Mouse (Mus musculus) embryo, embryonic 10 days (tissue): ENCODE results near the gene Camk2b.

Source experiments
- DNase-seq: peaks from one replicate; pipeline ENCODE4 v3.0.0-alpha.2; 2015; ENCODE audit warnings: low spot score

The Camk2b gene

DNA sequence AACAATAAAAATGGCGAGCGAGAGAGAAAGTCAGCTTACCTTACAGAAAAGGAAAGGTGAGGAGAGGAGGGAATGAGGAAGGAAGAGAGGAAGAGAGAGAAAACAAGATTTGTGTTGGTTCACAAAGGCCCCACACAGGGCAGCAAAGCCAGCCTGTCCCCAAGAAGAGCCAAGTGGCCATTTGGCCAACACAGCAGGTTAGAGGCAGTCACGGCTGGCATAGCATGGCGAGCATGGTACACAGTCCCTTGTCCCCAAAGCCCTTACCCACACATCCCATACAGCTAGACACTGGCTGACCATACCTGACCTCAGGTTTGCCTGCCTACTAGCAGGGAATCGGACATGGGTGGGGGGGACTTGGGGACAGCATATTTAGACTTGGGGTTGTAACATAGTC is 82.5 kb downstream of the Camk2b start:
- no peak for DNase-seq

DNA sequence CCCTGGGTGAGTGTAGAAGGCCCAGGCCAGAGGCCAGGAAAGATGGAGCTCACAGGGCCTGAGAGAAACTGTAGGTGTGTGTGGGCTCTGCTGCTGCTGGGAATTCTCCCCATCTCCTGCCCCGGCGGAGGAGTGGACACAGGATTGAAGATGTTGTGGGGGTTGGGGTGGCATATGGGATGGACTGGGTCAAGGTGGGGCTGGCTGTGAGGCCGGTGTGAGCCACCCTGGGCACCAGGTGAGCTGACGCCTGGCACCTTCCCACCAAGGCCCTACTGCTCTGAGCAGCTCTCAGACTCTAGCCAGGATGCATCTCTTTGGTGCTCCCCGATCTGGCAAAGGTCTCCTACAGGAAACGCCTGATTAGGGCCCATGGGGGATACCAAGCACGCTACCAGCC is 84.8 kb downstream of the Camk2b start:
- DNase-seq, result no peak

DNA sequence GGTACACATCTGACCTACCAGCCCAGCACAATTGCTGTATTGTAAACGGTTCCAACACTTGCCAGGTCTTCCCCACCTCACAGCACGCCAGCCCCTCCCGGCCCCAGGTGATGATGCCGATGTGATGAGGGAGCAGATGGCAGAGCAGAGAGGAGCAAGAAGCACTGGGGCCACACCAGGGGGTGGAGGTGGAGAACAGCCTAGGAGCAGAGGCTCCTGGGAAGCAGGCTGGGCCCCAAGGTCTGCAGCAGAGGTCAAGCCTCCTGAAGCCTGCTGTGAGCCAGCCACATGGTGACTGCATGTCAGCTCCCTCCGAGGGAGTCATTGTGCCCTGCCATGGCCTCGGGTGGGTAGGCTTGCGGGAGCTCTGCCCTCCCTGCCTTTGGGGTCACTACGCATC is 85.6 kb downstream of the Camk2b start:
- no peak for DNase-seq

DNA sequence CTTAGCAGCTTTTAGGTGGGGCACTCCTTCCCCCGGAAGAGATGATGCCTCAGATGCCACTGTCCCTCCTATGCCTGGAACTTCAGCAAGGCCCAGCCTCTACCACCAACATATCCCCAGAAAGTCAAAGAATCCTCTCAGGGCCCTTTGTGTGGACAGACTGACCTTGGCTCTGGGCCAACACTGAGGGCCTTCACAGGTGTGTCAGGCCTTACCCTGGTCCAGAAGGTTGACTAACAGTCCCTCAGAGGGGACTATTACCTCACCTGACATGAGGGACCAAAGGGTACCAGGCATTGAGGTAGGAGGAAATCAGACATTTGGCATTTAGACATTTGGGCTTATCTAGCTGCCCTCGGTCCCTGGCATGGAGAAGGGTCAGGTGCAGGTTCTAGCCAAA is 86.1 kb downstream of the Camk2b start:
- no peak for DNase-seq

DNA sequence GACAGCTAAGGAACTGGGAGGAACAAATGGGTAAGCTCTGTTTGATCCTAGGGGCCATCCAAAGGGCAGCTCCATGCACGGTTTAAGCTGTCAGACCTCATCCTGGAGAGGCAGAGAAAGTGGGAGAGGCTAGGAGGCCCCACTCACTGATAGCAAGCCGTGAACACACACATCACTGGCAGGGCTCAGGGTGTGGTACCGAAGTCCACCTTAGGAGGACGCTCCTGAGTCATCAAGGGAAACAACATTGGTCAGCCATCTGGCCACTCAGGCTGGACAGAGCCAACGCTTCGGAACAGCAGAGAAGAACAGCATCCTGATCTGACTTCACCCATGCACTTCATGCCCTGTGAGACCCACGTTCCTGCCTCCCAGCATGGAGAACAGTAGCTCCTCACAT is 87.1 kb downstream of the Camk2b start:
- no peak for DNase-seq

DNA sequence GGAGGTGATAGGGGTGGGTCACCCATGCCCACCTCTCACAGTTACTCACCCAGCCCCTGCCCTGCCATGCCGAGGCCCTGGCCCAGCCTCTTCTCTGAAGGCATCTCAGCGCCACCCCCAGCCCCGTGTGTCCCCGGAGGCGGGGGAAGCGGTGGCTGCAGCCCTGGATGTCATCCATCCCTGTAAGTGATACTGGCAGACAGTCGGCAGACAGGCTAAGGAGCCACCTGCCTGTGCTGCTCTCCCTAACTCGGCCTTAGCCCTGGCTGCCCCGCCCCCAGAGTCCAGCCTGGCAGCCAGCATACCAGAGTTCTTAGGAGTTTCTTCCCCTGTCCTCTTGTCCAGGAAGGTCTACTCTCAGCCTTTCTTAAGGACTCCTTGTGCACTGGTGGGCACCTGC is 90.1 kb downstream of the Camk2b start:
- DNase-seq, result peak; percentile 40

DNA sequence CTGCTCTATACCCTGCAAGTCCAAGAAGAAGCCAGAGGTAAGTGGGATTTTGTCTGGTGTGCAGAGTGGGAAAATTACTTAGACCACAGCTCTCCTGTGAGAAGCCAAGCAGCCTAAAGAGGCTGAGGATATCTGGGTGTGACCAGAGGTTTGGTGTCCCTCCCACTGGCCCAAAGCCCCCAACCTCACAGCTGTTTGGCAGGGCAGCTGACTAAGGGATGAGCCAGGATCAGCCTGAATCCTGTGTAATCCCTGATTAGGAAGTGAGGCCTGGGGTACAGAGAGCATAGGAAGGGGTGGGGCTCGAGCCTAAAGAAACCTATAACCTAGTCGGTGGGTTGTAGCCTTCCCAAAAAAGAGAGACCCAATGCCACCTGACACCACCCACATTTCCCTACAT is 91.1 kb downstream of the Camk2b start:
- DNase-seq, result no peak

DNA sequence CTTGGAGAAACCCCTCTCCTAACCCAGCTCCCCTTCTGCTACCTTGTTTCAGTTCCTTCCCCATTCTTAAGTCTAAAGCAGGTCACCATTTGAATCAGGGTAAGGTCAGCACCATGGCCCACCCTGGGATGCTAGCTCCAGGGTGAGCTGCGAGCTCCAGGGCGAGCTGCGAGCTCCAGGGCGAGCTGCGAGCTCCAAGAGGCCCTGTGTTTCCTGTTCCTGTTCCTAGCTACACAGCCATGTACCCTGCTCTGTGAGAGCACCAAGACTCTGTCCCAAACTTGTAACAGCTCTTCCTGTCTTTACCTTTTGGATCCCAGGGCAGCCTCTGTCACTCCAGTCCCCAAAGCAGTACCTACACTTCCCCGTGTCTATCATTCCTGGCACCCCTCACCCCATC is 92.1 kb downstream of the Camk2b start:
- DNase-seq, result no peak

DNA sequence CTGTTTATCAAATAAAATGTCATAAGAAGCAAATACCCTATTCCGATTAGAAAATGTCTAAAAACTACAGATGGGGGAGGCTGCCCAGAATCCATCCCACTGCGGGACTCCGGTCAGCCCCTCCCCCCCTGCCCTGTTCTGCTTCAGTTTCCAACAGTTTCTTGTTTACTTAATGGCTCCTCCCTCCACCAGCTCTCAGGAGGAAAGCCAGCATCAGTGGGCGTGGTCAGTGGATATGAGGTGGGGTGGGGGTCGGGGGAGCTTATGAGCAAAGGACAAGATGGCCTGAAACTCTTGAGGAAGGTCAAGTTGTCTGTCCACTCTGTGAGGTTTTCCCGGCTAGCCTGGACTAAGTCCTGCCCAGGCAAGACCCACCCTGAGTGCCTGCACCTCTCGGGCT is 93.0 kb downstream of the Camk2b start:
- peak; percentile 37 for DNase-seq

DNA sequence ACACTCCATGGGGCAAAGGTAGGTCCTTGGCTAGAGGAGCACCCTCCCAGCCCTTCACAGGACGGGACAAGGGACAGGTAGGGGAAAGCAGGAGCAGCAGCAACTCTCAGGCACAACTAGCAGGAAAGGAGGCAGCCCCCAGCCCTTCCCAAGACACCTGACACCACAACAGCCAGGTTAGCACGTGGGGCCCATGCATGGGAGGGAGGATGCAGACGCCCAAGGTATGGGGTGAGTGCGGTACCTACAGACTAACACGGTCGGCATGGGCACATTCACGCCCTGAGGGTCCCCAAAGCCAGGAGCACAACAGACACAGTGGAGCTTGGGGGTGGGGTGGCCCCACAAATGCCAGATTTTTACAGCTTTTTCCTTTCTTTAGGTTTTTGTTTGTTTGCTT is 95.0 kb downstream of the Camk2b start:
- DNase-seq, result peak; percentile 21

DNA sequence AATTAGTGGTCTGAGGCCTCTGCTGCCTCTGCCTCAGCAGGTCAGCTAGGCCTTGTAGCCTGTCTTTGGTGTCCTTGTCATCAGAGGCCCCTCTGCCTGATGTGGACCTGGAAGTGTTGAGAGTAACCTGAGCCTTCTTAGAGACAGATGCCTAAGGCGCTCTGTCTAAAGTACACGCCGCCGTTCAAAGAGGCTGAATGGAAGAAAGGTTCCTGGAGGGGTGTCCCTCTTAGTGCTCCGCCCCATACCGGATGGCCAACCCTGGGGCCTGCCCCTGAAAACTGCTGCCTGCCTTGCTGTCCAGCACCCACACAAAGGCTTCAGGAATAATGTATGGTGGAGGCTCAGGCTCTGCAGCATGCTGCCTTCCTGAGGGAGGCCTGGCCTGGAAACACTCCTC is 97.9 kb downstream of the Camk2b start:
- peak; percentile 53 for DNase-seq

DNA sequence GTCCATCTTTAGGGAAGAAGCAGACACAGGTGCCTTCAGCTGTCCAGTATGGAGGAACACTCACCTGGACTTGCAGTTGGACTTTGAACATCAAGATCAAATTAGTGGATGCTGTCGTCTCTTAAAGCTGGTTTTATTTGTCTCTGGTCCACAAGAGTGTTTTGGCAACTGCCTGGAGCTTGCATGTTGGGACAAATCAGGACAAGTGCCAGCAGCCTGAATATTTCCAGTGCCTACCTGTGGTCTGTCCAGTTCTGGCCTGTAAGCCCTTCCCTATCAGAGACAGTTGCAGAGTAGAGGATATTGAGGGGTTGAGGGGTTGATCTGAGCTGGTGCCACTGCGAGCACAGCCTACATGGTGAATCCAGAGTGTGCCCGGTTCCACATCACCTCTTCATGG is 99.4 kb downstream of the Camk2b start:
- no peak for DNase-seq

DNA sequence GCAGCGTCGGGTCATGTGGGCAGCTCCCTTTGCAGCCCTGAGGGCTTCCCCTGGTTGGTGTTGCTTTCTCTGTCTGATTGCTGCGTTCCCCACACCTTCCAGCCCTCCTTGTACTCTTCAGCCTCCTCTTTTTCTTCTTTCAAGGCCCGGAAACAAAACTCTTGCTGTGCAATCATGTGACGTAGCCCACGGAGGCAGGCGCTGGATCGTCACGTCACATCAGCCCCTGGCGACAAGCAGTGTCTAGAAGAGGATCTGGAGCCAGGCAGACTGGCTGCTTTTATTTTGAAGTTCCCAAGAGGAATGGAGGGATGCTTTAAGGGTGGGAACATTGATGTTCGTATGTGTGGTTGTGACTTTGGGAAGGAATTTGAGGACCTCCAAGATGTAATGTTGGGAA is 100.3 kb downstream of the Camk2b start:
- DNase-seq, result no peak

DNA sequence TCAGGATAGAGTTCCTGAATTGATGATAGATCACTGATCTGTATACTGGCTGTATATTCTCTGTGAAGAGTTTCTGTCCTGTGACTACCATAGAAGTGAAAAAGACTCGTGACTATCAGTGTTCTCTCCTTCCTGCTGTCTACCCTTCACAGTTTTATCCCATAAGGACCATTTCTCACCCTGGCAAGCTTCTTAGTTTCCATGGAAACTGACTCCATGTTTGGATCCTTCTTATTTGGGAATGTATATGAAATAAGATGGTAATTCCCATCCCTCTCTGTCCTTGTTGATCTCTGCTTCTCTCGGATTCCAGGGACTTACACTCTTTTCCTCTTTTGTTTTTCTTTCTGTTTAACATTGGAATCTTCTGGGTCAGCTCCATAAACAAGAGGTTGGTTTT is 106.1 kb downstream of the Camk2b start:
- DNase-seq, result no peak

DNA sequence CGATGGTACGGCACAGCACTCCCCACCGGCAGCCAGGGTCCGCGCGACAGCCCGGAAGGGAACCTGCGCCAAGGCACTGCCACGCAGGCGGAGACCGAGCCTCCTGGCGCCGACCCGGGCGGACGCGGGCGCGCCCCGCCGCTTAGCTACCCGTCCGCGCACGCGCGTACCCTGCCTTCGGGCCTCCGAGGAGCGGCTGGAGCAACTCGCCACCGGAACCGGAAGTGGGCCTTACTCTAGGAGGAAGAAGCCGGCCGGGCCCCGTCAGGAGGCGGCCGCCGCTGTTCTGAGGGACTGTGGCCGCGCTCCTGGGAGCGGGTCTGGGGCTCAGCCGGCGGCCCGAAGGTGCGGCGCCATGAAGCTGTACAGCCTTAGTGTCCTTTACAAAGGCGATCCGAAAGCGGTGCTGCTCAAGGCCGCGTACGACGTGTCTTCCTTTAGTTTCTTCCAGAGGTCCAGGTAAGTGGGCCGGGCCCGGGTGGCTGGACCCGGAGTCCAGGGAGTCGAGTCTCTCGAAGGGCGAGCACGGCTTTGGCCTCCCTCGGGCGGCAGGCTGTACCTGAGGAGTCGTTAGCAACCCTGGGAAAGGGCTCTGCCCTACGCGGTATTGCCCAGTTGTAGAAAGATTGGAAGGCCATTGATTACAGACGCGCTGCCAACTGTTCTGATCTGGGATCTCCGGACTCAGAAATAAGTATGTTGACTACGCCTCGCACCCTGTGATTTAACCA is 110.5 kb downstream of the Camk2b start, which contains the start of gene Ykt6:
Gene Ykt6 (plus strand): TSS at position 148 of the 731 bp plus-strand sequence.
- DNase-seq, result peak; percentile 98

DNA sequence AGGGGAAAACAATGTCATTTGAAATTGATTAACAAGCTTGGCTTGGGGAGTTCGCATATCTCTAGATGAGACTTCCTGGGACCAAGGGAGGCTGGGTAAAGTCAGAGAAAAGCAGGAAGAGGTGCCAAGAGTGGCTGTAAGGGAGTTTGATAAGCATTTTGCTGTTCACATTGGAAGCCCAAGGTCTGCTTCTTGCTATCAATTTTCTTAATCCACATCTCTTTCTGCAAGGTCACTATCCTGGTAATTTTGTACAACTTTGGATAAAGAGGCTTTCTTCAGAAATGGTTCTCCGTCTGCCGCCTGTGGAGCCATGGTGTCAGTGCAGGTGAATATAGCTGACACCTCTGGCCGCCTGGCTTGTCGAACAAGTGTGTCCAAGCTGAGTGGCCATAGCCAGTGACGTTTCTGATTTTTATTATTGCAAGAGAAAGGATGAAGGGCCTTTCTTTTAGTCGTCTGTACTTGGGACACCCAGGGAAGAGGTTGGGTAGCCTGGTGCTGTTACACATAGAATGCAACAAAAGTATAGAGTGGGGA is 111.1 kb downstream of the Camk2b start:
- peak; percentile 76 for DNase-seq

DNA sequence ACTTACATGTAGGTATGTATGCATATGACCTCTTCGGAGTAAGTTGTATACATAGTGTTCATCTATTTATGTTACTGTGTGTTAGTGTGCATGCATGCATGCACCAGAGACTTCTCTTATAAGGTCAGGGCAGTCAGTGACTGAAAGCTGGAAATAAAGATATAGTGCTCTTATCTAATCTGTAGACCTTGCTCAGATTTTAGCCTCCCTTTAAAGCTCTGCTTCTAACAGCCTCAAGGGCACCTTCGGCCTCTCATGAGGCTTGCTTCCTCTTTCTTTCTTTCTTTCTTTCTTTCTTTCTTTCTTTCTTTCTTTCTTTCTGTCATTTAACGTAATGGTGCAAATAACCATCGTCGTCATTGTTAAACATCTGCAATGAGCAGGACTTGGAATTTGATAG is 111.7 kb downstream of the Camk2b start:
- DNase-seq, result no peak

DNA sequence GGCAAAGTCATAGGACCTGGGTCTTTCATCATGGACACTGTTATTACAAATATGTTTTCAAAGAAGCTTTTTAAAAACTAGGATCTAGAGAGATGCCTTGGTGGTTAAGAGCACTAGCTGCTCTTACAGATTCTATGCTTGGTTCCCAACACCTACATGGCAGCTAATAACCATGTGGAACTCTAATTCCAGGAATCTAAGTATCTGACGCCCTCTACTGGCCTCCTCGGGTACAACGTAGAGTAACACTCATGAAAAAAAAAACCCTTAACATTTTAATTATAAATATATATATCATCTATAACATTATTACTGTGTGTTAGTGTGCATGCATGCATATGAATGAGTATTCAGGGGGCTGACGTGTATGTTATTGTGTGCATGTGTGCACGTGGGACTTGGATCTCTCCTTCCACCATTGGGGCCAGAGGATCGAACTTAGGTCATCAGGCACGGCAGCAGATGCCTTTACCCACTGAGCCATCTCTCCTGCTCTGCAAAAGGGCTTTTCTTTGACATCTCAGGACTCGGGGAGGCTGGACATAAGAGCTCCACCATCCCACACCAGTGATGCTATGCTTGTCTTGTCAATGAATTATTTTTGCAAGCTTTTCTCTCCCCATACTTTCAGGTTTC is 112.9 kb downstream of the Camk2b start:
- peak; percentile 74 for DNase-seq

DNA sequence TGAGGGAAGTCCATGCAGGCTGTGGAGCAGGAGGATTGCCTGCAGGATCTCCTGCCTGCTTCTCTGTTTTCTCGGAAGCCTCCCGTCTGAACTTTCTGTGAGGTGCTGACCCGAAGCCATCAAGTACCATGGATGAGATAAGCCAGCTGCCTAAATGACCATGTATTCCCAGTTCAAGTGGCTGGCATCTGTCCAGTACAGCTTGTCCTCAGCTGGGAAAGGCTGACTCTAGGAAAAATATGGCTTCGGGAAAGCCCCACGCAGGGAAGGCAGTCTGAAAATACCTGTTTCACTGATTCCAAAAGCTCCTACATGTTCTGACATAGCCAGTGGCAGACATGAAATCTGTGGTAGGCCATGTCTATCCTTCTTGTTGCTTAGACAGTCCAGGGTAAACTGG is 113.7 kb downstream of the Camk2b start:
- DNase-seq, result no peak

DNA sequence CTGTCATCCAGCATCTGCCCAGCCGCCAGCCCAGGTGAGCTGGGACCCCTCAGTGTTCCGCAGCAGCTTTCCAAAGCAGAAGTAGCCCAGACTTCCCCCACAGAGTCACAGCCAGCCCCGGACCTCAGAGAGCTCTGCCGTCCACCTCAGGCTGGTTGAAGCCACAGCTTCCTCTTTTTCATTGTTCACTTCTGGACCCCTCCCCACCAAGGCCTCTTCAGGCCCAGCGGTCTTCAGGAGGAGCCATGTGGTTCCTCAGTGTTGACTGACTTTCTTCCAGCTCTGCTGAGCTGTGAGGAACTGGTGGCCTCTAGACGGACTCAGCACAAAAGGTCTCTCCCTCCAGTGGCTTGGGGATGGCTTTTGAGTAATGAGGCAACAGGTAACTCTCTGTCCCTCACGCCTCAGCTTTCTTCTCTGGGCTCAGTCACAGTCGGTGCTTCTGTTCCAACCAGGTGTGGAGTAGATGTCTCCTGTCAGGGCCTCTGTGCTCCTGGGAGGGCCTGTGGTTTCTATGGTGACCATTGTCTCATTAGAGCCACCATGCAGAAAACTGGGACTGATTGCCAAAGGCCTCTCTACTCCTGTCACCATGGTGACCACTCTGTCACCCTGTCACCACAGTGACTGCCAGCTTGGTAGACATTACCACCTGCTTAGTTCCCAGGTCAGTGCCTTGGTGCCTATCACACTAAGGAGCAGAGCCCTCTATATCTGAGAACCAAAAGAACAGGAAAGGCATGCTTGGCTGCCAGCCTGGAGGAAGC is 116.4 kb downstream of the Camk2b start, which contains the start of gene Gck:
Gene Gck (minus strand): TSS at position 496 of the 767 bp plus-strand sequence.
- peak; percentile 47 for DNase-seq

DNA sequence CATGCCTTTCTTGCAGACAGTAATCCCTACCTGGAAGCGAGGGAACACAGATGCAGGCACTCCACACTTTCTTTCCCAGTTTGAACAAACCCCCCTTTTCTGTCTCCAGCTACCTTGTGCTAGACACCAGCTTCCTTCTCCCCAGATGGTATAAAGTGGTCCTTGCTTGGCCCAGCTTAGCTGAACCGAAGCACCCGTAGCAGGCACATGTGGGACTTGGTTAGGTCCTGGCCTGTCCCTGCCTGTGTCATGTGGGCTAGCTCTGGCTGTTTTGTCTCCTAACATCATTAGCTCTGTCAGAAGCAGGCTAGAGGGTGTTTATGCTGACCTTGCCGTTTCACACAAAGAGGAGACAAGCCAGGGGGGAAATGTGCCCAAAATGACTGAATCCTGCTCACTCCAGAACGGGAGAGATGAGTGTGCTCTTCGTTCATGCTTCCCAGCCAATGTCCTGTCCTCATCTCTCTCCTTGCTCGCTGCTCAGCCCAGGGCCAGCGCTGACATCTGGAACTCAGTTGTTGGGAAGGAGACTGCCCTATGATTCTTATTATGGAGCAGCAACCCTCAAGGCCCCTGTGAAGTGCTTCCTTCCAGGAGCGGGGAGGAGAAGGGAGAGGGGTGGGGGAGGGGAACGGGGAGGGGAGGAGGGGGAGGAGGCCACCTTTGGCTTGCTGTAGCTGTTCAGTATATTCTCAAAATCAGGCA is 117.5 kb downstream of the Camk2b start:
- peak; percentile 27 for DNase-seq

DNA sequence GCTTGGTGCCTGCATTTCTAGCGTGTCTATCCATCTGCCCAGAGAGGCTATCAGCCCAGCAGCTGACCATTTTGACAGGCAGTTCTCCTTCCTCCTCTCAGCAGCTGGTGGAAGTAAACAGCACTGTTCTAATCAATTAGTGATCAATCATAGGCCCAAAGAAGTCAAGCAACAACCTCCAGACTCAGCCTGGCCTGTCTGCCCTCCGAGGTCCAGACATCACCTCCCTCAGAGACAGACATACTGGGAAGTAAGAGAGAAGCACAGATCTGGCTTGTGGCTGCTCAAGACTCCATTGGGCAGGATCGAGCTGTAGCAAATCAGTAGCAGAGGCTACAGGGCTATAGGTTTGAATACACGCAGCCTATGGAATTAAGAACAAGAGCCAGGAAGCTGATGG is 118.4 kb downstream of the Camk2b start:
- DNase-seq, result no peak
